Mouse (Mus musculus) hindbrain, embryonic 15.5 days (tissue): ENCODE results near the gene Nelfcd. TPM values are rescaled to one million over a fixed set of nuclear protein-coding genes. Genes with fewer than 3 reads are reported as not detected.

Source experiments
- ATAC-seq: fragments of 200-750 bp; cut with Nextera tagmentation; 2 replicates; pipeline ENCODE4 v1.8.0; 2017; ENCODE audit warnings: low read depth, moderate number of reproducible peaks, moderate TSS enrichment; ENCODE audit not compliant: low FRiP score
- H3K27ac ChIP-seq: fragments of 300-500 bp; sonication (generic); replicated peaks from 2 replicates; pipeline ENCODE4 v1.5.1; 2015; ENCODE audit warnings: mild to moderate bottlenecking, inconsistent platforms
- H3K27me3 ChIP-seq: fragments of 300-500 bp; sonication (generic); 2 replicates; pipeline ENCODE4 v1.6.1; 2015; ENCODE audit warnings: control low read depth, inconsistent platforms
- H3K36me3 ChIP-seq: fragments of 300-500 bp; sonication (generic); 2 replicates; pipeline ENCODE4 v1.6.1; 2015; ENCODE audit warnings: control low read depth, inconsistent platforms
- H3K4me1 ChIP-seq: fragments of 300-500 bp; sonication (generic); replicated peaks from 2 replicates; pipeline ENCODE4 v1.6.1; 2015; ENCODE audit warnings: control low read depth, inconsistent platforms
- H3K4me2 ChIP-seq: fragments of 300-500 bp; sonication (generic); 2 replicates; pipeline ENCODE4 v1.6.1; 2015; ENCODE audit warnings: moderate library complexity, mild to moderate bottlenecking, inconsistent platforms
- H3K4me3 ChIP-seq: fragments of 300-500 bp; sonication (generic); 2 replicates; pipeline ENCODE4 v1.5.1; 2015; ENCODE audit warnings: mild to moderate bottlenecking, inconsistent platforms
- H3K9ac ChIP-seq: fragments of 300-500 bp; sonication (generic); 2 replicates; pipeline ENCODE4 v1.6.1; 2015; ENCODE audit warnings: inconsistent platforms
- H3K9me3 ChIP-seq: fragments of 300-500 bp; sonication (generic); 2 replicates; pipeline ENCODE4 v1.6.1; 2016; ENCODE audit warnings: control low read depth, inconsistent platforms
- WGBS: fragments of 180-500 bp; shearing (Covaris S2); methylation state at CpG from one replicate; pipeline ENCODE4 v1.1.7; 2015; 5-methylcytosine and 5-hydroxymethylcytosine counted together
- polyA plus RNA-seq: library from polyadenylated mRNA; unstranded; fragments of >200 nt; fragmentation: Nextera tagmentation; extraction: Ambion mirVana; gene quantifications from 2 replicates; pipeline ENCODE4 v1.2.1, GENCODE M21; 2015

Nelfcd gene
- polyA plus RNA-seq, 1 experiment from 2014 or later, result 112 TPM

GRCm38 (mm10) chr2:174438737-174439449, 23.3 kb downstream of the Nelfcd start, which contains the start of gene Ctsz:
Gene Ctsz, minus strand, starts transcription at chr2:174439039.
- WGBS, result 1% methylated on average over 38 of the region's 38 CpGs
- Histone ChIP-seq H3K4me3 (peak within 1 kb of the TSS; percentile 53), H3K36me3 (no peaks in the 10 kb centered on the region), H3K4me2 (peak within 1 kb of the TSS; percentile 90), H3K9me3 (no peaks in the 10 kb centered on the region), H3K9ac (peak within 1 kb of the TSS; percentile 45), H3K27me3 (no peaks in the 10 kb centered on the region), H3K27ac (0 out of 2 replicates have a peak within 1 kb of the TSS, but pooled peaks have one; percentile 58), H3K4me1 (peaks cover 20% of the 10 kb centered on the region)
- ATAC-seq, result peak; percentile 86

DNA sequence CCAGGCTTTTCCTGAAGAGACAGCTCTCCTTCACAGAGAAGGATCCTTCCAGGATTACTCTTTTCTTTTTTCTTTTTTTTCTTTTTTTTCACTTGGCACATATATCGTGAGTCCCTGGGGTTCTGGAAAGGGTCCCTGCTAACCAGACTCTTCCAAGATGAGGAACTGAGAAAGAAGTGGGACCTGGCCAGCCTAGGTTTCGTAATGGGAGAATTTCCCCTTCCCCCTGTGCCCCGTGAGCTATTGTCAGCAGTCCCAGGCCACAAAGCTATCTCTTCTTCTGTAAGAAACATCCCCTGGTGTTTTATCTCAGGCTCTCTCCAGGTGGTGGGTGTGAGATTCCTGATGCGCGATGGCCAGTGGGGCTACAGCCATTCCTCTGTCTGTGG, 23.8 kb downstream of the Nelfcd start:
- ATAC-seq, result no peak
- H3K9ac ChIP-seq, result no peak overlapping the region
- no peaks in the 10 kb centered on the region for H3K9me3 ChIP-seq
- H3K27ac ChIP-seq, result no peak overlapping the region
- H3K4me1 ChIP-seq, result peaks cover 20% of the 10 kb centered on the region
- H3K4me3 ChIP-seq, result no peak overlapping the region
- H3K27me3 ChIP-seq, result no peaks in the 10 kb centered on the region
- WGBS, result 49% methylated on average over 5 of the region's 5 CpGs
- peak overlapping the region; percentile 90 for H3K4me2 ChIP-seq
- H3K36me3 ChIP-seq, result no peaks in the 10 kb centered on the region

DNA sequence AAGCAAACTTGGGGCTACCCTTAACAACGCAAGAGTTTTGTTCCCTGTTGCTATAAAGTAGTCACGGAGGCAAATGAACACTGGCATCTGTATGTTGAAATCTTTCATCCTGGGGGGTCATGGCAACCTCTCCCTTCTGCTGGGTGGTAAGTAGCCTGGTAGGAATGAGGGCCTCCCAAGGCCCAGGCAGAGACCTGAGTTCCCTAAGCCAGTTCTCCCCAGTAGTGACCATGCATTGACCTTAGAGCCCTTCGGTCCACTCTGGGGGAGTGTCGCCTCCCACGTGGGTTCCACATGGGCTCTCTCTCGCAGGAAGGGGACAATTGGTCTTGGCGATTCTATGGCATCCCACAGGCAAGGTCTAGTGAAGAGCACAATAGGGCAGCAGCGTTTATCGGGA, 24.4 kb downstream of the Nelfcd start:
- no peak overlapping the region for H3K27ac ChIP-seq
- H3K36me3 ChIP-seq, result no peaks in the 10 kb centered on the region
- H3K9me3 ChIP-seq, result no peaks in the 10 kb centered on the region
- H3K9ac ChIP-seq, result no peak overlapping the region
- H3K4me1 ChIP-seq, result peaks cover 20% of the 10 kb centered on the region
- no peak overlapping the region for H3K4me2 ChIP-seq
- ATAC-seq, result no peak
- no peak overlapping the region for H3K4me3 ChIP-seq
- 81% methylated on average over 9 of the region's 9 CpGs for WGBS
- H3K27me3 ChIP-seq, result no peaks in the 10 kb centered on the region

DNA sequence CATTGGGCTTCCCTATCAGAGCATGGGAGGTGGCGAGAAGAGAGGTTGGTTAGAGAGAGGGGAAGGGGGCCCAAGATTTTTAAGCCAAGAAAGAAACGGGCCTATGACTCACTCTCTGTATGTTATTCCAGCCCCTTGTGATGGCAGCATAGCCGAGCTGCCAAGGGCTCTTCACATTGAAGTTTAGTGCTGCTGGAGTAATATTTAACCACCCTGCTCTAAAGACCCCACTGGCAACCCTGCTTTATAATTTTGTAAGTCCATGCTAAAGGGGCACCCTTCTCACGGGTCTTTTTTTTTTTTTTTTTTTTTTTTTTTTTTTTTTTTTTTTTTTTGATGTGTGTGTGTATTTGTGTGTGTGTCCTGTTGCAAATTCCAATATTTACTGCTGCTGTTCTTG, 26.3 kb downstream of the Nelfcd start:
- no peak overlapping the region for H3K9ac ChIP-seq
- no peak overlapping the region for H3K27ac ChIP-seq
- H3K9me3 ChIP-seq, result no peaks in the 10 kb centered on the region
- no peak overlapping the region for H3K4me3 ChIP-seq
- H3K4me2 ChIP-seq, result no peak overlapping the region
- no peaks in the 10 kb centered on the region for H3K36me3 ChIP-seq
- H3K4me1 ChIP-seq, result peaks cover 20% of the 10 kb centered on the region
- no peaks in the 10 kb centered on the region for H3K27me3 ChIP-seq
- WGBS, result 79% methylated on average over 4 of the region's 4 CpGs
- ATAC-seq, result no peak

DNA sequence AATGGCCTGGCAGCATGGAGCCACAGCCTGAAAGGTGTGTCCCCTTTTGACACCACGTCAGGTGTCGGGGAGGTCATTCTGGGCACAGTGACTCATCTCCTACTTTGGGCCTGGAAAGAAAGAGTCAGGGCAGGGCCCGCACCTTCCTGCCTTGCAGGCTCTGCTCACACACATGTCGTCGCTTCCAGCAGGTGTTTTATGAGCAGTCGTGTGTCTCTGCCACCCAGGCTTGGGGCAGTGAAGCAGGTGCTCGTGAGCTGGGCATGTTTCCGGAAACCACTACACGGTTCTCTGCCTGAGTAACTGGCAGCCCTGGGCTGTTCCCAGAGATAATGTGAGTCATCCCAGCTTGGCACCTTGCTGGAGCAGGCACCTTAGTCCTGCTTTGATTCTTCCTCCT, 26.9 kb downstream of the Nelfcd start:
- Histone ChIP-seq H3K36me3 (no peaks in the 10 kb centered on the region), H3K4me3 (no peak overlapping the region), H3K4me1 (peaks cover 20% of the 10 kb centered on the region), H3K4me2 (no peak overlapping the region), H3K9me3 (no peaks in the 10 kb centered on the region), H3K27ac (no peak overlapping the region), H3K9ac (no peak overlapping the region), H3K27me3 (no peaks in the 10 kb centered on the region)
- ATAC-seq, result no peak
- WGBS, result 82% methylated on average over 9 of the region's 9 CpGs

- Histone ChIP-seq H3K27me3 (no peaks in the 10 kb centered on the region), H3K9ac (no peak overlapping the region), H3K4me3 (no peak overlapping the region), H3K9me3 (no peaks in the 10 kb centered on the region), H3K27ac (no peak overlapping the region), H3K4me2 (no peak overlapping the region), H3K36me3 (no peaks in the 10 kb centered on the region), H3K4me1 (peaks cover 14% of the 10 kb centered on the region)
- 43% methylated on average over 2 of the region's 2 CpGs for WGBS
- ATAC-seq, result no peak
Observed at GRCm38 (mm10) chr2:174443046-174443445, 27.4 kb downstream of the Nelfcd start.

GRCm38 (mm10) chr2:174444359-174444758, 28.8 kb downstream of the Nelfcd start:
- Histone ChIP-seq H3K9ac (no peak overlapping the region), H3K27ac (no peak overlapping the region), H3K4me2 (no peak overlapping the region), H3K9me3 (no peaks in the 10 kb centered on the region), H3K36me3 (no peaks in the 10 kb centered on the region), H3K4me1 (peaks cover 1% of the 10 kb centered on the region; the same call in 1 of the 2 replicates), H3K4me3 (no peak overlapping the region), H3K27me3 (no peaks in the 10 kb centered on the region)
- WGBS, result 91% methylated on average over 7 of the region's 7 CpGs
- ATAC-seq, result no peak

- WGBS, result 81% methylated on average over 6 of the region's 6 CpGs
- H3K4me3 ChIP-seq, result no peak overlapping the region
Observed at GRCm38 (mm10) chr2:174445018-174445417, 29.4 kb downstream of the Nelfcd start.

DNA sequence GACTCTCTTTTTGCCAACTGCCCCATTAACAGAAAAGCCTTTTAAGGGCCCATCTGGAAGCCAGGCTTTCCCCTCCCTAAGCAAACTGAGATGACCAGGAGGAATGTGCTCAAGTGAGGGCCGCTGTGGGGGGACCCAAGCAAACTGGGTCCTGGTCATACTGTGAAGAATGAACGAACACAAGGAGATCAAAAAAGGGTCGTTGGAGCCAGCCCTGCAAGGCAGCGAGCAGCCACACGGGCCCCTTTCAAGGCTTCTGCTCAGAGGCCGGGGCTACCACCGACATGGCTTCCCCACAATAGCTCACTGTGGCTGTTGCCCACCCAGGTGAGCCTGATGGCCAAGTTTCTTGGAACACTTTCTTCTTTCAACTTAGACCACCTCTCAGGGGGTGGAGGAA, 30.9 kb downstream of the Nelfcd start:
- 57% methylated on average over 7 of the region's 7 CpGs for WGBS
- Histone ChIP-seq H3K36me3 (no peaks in the 10 kb centered on the region), H3K4me3 (no peak overlapping the region), H3K27me3 (no peaks in the 10 kb centered on the region), H3K4me2 (no peak overlapping the region), H3K9ac (no peak overlapping the region), H3K27ac (no peak overlapping the region), H3K4me1 (no peaks in the 10 kb centered on the region), H3K9me3 (no peaks in the 10 kb centered on the region)
- peak; percentile 43; the same call in 1 of the 2 replicates for ATAC-seq

More at GRCm38 (mm10) chr2:174445018-174445417, 29.4 kb downstream of the Nelfcd start:
- no peak overlapping the region for H3K9ac ChIP-seq
- H3K4me2 ChIP-seq, result no peak overlapping the region
- no peaks in the 10 kb centered on the region for H3K36me3 ChIP-seq
- no peaks in the 10 kb centered on the region for H3K27me3 ChIP-seq
- no peak for ATAC-seq
- no peaks in the 10 kb centered on the region for H3K4me1 ChIP-seq
- H3K27ac ChIP-seq, result no peak overlapping the region
- no peaks in the 10 kb centered on the region for H3K9me3 ChIP-seq

- Histone ChIP-seq H3K4me2 (no peak overlapping the region), H3K4me1 (no peaks in the 10 kb centered on the region), H3K9me3 (no peaks in the 10 kb centered on the region), H3K36me3 (no peaks in the 10 kb centered on the region), H3K27ac (no peak overlapping the region), H3K4me3 (no peak overlapping the region), H3K9ac (no peak overlapping the region), H3K27me3 (no peaks in the 10 kb centered on the region)
- no peak for ATAC-seq
- 66% methylated on average over 8 of the region's 8 CpGs for WGBS
Observed at GRCm38 (mm10) chr2:174446905-174447304, 31.3 kb downstream of the Nelfcd start.

- H3K36me3 ChIP-seq, result no peaks in the 10 kb centered on the region
- no peak for ATAC-seq
- no peak overlapping the region for H3K4me3 ChIP-seq
- H3K27ac ChIP-seq, result no peak overlapping the region
- H3K9me3 ChIP-seq, result no peaks in the 10 kb centered on the region
- 87% methylated on average over 4 of the region's 4 CpGs for WGBS
- H3K4me2 ChIP-seq, result no peak overlapping the region
- H3K27me3 ChIP-seq, result no peaks in the 10 kb centered on the region
- no peaks in the 10 kb centered on the region for H3K4me1 ChIP-seq
- H3K9ac ChIP-seq, result no peak overlapping the region
Observed at GRCm38 (mm10) chr2:174448405-174448804, 32.8 kb downstream of the Nelfcd start.

DNA sequence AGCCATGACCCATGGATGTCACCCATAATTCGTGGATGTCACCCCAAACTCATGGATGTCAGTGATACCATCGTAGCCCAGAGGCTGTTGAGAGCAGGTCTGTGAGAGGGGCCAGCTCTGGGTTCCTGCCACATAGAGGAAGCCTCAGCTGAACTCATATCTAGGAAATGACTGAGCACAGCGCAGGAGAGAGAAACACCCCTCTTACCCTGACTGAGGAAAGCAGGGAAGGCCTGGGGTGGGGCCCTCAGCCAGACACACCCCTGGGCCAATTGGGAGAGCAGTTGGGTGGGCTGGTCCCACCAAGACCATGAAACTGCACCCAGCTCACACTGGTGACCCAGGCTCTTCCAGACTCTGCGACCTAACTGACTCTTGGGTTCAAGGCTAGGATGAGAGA, 34.7 kb downstream of the Nelfcd start, which contains the start of gene Tubb1:
TSS of gene Tubb1 (plus strand) at position 343 of the 400 bp plus-strand sequence.
- WGBS, result 80% methylated on average over 4 of the region's 4 CpGs
- Histone ChIP-seq H3K36me3 (no peaks in the 10 kb centered on the region), H3K27me3 (no peaks in the 10 kb centered on the region), H3K9ac (no peak within 1 kb of the TSS), H3K4me1 (no peaks in the 10 kb centered on the region), H3K27ac (no peak within 1 kb of the TSS), H3K9me3 (no peaks in the 10 kb centered on the region), H3K4me2 (no peak within 1 kb of the TSS), H3K4me3 (no peak within 1 kb of the TSS)
- ATAC-seq, result no peak

DNA sequence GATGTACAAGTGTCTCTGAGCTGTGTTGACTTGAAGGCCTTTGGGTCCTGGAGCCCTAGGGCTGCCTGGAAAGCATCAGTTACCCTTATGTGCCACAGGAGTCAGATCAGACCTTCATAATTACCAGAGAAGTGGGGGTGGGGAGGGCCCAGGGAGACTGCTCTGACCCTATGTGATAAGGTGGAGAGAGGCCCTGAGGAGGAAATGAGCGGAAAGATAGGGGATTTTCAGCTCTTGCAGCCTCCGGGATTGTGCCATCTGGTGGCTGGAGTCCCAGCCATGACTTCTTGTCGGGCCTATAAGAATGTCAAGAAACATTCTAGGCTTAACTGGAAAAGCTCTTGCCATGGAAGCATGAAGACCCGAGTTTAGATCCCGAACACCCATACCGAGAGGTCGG, 38.1 kb downstream of the Nelfcd start:
- 82% methylated on average over 7 of the region's 7 CpGs for WGBS
- no peak for ATAC-seq

More for the DNA sequence above, 38.1 kb downstream of the Nelfcd start:
- no peaks in the 10 kb centered on the region for H3K36me3 ChIP-seq
- no peak overlapping the region for H3K4me3 ChIP-seq
- no peaks in the 10 kb centered on the region for H3K4me1 ChIP-seq
- no peak overlapping the region for H3K9ac ChIP-seq
- H3K27me3 ChIP-seq, result no peaks in the 10 kb centered on the region
- H3K9me3 ChIP-seq, result no peaks in the 10 kb centered on the region
- no peak overlapping the region for H3K27ac ChIP-seq
- no peak overlapping the region for H3K4me2 ChIP-seq
